Mouse (Mus musculus) heart, postnatal 25 days (tissue): ENCODE data around the gene Cep170b. TPM values are rescaled to one million over a fixed set of nuclear protein-coding genes. Genes with fewer than 3 reads are reported as not detected.

Experiments
- DNase-seq: peaks from one replicate; pipeline ENCODE4 v3.0.0; 2022; ENCODE audit warnings: low spot score
- intact Hi-C: fragments of 180-260 bp; cut with DNase I; formaldehyde crosslinking; loops from one replicate; pipeline ENCODE4 v1.15.1; 2025
- total RNA-seq, 2 experiments: library from RNA; stranded (reverse); gene quantifications; 2 replicates each; pipeline ENCODE4 v1.2.3; 2021

Gene Cep170b
- 1 to 10 TPM; 7.7 to 9.8 TPM for total RNA-seq

GRCm38 (mm10) chr12:112720216-112720615 lies at the start of gene Cep170b:
Cep170b (plus strand) TSS chr12:112720455.
- DNase-seq = no peak
- intact Hi-C loops = no loop called here

DNA sequence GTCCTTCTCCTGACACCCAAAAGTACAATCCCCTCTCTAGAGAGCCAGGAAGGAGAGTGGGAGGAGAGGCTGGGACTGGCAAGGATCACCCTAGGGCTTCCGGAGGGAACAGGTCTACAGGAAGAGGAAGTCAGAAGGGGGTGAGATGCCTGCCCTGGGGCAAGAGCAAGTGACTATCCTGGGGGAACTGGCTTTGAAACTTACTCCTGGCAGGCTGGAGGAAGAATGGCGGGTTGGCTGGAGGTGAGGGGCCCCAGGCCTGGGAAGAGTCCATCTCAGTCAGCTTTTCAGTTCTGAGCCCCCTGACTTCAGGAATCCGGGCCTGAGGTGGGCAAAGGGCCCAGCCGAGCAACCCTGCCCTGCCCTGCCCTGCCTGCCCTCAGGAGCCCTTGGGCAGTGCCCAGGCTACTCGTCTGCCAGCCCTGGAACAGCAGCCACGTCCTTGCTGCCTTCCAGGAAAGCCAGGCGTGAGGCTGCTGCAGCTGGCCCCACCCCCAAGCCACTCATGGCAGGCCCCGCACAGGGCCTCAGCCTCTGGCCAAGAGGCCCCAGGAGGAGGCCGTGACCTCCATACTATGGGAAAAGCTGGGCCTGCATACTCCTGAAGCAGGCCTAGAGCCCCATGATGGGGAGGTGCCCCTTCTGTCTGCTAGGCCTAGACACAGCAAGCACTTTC lies 49.4 kb upstream of the Cep170b start:
- intact Hi-C loops = no loop called here
- peak; percentile 48 for DNase-seq

DNA sequence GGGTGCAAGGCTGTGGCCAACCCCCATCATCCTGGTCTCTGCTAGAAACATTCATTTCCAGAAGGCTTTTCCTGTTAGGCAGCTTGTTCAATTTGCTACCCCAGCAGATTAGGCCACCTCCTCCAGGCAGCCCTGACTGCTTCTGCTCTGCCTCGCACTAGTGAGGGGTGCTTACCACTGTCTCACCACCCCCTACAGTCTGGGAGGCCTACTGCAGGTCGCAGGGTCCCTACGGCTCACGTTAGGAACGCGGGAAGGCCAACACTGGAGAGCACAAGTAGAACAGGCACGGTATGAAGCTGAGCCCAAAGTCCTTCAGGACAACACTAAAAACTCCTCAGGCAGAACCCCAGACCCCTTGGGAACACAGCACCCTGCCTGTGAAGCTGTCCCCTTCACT lies 48.4 kb upstream of the Cep170b start:
- DNase-seq = no peak
- intact Hi-C loops = no loop called here

GRCm38 (mm10) chr12:112672744-112673575 lies 47.3 kb upstream of the Cep170b start:
- no peak for DNase-seq
- intact Hi-C loops = no loop called here

DNA sequence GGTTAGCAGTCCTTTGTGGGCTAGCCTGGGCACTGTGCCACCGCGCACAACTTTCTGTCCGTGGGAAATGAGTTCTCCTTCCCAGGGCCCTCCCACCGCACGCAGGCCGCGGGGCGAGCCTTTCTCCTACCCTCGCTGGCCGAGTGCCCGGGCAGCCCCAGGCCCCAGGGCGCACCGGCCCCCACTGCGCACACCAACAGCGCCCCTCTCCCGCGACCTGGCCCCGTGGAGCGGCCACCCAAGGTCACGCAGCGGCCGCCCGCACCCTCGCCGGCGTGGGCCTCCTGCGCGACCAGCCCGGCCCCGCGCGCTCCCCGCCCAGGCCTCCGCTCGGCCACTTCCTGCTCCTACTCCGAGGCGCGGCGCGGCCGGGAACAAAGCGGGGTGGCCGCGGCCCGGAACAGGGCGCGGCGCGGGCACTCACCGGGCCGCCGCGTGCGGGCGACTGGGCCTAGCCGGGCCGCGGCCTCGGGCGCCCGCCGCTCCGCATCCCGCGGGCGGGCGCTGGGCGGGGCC lies 46.6 kb upstream of the Cep170b start:
- intact Hi-C loops = loop anchor here (2.0 kb wide), 1 partner anchor 15 kb away; no protein-coding TSS in a partner anchor
- no peak for DNase-seq

DNA sequence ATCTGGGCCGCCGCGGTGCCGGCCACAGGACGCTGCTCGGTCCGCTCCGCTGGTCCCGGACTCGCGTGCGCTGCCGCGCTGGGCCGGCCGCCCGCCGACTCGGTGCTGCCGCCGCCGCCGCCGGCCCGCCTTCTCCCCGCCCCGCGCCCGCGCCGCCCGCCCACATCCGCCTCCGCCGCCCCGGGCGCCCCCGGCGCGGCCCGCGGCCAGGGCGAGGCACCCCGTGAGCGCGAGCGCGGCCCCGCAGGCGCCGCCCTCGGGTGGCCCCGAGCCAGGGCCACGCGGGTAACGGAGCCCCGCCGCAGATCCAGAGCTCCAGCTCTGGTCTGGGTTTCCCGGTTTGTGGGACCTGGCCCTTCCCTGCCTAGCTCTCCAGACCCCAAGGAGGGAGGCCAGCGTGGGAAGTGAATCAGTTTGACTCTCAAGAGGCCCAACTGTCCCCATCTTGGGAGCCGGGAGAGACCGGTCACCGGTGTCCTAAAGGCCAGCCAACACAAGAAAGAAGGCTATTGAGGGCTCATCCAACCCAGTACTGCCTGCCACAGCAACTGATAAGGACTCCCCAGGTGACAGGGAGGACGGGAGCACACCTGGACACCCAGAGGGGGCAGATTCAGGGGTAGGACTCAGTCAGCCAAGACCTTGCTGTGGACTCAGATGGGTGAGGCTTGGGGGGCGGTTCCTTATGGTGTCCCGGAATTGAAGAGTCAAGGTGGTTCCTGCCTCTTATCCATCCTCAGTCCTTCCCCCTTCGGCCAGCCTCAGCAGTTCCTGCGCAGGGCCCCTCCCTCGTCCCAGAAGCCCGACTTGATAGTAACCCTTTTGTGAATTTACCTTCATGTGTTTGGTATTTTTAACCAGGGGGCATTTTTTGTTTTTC lies 45.9 kb upstream of the Cep170b start, which contains the start of gene Akt1:
TSS of gene Akt1 (minus strand) at position 753 of the 880 bp plus-strand sequence.
- DNase-seq = peak; percentile 61
- intact Hi-C loops = loop anchor here (2.0 kb wide), 1 partner anchor 16 kb away; no protein-coding TSS in a partner anchor

DNA sequence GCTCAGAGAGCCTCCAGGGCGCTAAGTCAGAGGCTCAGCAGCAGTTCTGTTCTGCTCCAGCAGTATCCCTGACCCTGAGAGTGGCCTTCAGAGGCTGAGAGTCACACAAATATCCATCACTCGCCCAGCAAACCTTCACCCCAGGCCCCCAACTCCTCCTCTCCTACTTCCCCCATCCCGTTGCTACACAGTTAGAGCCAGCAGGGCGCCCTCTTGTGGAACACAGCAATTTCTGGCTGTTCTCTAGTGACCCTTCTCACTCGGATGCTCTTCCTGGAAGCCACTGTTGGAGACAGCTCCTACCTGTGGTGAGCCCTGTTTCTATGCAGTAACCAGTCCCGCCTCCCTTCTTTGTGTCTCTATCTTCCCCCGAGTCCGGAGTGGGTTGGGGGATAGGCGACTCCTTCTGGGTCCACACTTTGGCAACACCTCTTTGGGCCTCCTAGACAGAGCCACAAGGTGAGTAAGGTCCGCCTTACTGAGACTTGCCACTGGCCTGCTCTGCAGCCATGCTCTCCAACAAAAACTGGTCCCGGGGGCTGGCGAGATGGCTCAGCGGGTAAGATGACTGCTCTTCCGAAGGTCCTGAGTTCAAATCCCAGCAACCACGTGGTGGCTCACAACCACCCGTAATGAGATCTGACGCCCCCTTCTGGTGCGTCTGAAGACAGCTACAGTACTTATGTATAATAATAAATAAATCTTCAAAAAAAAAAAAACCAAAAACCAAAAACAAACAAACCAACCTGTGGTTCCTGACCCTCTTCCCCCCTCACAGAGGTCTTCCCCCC lies 44.8 kb upstream of the Cep170b start:
- DNase-seq = peak; percentile 62

DNA sequence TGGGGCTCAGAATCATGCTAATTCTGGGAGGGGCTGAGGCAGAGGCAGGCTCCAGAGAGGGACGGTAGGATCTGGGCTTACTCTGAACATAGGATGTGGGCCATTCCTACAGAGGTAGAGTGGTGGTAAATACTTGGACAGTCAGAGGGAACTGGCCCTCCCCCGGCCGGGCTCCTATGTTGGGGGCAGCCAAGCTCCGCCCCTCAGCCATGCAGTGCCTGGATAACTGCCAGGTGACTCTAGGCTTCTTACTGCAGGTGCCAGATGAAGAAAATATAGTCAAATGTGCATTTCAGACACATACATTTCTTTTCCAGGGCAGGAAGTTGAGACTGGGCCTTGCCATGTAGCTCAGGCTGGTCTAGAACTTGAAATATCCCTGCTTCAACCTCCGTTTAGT lies 43.2 kb upstream of the Cep170b start:
- intact Hi-C loops = no loop called here
- DNase-seq = no peak

More for the DNA sequence above, 44.8 kb upstream of the Cep170b start:
- intact Hi-C loops = loop anchor here (2.0 kb wide), 1 partner anchor 17 kb away; no protein-coding TSS in a partner anchor

DNA sequence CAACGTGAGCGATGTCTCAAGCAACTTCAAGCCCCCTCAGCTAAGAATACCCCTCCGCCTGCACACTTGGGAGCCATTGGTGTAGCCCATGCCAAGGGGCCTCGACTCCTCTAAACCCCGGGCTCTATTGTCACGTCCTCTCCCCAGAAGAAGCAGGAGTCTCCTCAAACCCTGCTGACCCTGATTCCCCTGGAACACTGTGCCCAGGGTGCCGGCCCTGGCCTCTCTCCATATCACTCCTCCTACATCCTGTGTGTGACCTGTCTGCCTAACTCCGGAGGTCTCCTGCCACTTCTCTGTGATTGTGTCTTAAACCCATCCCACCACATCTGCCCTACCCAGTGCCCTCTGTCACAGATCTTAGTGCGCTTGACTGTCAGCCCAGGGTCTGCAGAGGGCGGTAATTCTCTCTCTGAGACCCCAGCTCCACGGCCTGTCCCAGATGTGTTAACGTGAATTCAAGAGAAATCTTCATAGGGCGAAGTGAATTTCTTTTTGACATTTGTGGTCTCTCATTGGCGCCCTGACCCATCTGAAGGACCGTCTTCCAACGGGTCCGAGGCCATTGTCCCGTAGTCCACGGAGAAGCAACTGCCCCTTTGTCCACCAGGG lies 42.2 kb upstream of the Cep170b start:
- intact Hi-C loops = no loop called here
- no peak for DNase-seq

DNA sequence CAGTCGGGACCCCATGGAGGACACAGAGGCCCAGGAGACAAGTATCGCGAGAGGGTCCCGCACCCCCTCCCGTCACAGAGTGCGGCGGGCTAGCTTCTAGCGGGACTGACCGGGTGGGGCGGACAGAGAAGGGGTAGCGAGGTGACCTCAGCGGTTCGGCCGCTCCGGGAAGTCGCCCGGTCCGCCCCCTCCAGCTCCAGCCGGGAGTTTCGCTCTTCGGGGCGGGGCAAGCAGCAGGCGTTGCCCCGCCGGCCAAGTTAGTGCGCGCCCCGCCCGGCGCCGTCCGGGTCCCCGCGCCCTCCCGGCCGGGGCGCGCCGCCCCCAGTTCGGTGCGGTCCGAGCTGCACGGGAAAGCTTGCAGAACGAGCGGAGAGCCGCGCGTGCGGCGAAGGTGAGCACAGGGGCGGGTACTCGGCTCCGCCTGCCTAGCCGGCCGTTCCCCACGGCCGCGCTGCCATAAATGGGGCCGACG lies 41.7 kb upstream of the Cep170b start, which contains the start of gene Zbtb42:
TSS of gene Zbtb42 (plus strand) at position 274 of the 472 bp plus-strand sequence.
- intact Hi-C loops = no loop called here
- DNase-seq = peak; percentile 62

DNA sequence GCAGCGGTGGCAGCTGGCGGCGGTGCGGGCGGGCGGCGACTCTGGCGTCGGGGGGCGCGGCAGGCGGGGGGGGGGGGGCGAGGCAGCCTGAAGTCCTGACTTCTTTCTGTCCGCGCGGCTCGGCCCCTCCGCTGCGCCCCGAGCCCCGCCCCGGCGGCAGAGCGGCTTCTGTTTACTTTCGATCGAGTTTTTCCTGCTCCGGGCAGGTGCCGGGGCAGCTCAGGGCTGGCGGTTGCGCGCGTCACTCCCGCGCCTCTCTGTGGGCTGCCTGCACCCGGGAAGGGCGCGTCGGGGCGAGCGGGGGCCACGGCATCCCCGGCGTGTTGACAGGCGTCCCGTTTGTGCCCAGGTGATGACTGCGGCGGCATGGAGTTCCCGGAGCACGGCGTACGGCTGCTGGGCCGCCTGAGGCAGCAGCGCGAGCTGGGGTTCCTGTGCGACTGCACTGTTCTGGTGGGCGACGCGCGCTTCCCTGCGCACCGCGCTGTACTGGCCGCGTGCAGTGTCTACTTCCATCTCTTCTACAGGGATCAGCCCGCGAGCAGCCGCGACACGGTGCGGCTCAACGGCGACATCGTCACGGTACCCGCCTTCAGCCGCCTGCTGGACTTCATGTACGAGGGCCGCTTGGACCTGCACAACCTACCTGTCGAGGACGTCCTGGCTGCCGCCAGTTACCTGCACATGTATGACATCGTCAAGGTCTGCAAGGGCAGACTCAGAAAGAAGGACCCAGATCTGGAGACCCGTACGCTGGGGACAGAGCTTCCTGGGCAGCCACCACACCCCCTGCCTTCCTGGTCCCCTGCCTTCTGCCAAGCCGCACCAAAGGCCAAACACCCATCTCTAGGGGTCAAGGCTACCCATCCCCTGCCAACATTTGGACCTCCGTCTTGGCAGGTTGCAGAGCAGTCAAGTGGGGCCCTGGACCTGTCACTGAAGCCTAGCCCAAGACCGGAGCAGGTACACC lies 40.9 kb upstream of the Cep170b start:
- intact Hi-C loops = no loop called here
- no peak for DNase-seq

DNA sequence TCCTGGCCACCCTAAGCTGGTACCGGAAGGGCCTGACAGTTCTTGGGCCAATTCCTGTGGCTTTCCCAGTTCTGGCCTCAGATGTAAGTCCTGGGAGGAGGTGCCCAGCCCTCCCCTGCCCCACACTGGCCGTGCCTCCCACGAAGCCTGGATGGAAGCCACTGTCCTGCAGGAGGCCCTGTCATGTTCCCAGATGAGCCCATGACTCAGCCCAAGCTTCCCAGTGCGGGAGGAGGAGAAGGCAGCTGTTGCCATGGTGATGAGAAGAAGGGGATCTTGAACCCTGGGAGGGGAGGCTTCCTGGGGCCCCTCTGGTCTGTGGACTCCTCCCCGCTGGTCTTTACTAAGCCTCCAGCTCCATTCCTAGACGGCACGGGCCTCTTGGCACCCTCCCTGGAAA lies 36.9 kb upstream of the Cep170b start:
- intact Hi-C loops = no loop called here
- no peak for DNase-seq

GRCm38 (mm10) chr12:112688458-112688857 lies 31.8 kb upstream of the Cep170b start:
- intact Hi-C loops = no loop called here
- DNase-seq = no peak

GRCm38 (mm10) chr12:112693185-112694126 lies 26.8 kb upstream of the Cep170b start:
- intact Hi-C loops = no loop called here
- peak; percentile 90 for DNase-seq

DNA sequence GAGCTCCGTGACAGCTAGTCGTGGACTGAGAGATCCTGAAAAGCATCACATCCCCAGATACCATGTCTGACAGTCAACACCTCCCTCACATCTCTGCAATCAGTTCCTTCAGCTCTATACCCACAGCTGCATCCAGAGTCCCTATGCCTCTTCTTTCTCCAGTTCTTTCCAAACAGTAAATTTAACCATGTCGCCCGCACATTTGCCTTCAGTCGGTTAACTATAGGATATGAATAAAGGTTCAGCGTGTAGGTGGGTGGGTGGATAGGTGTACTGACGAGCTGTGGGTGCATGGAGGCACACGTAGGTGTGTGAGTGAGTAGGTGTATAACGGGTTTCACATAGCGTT lies 26.2 kb upstream of the Cep170b start:
- intact Hi-C loops = no loop called here
- DNase-seq = no peak

- DNase-seq = no peak
- intact Hi-C loops = no loop called here
These were observed 23.3 kb upstream of the Cep170b start for GRCm38 (mm10) chr12:112696806-112697425.
